Mouse (Mus musculus) kidney, adult 2 months (tissue): Measurements from ENCODE around the gene Slc4a1ap.

ENCODE experiments used
- CTCF ChIP-seq: fragments of 200-500 bp; conservative IDR thresholded peaks from 2 replicates; pipeline ENCODE4 v1.5.1; 2011; ENCODE audit warnings: low read depth, mild to moderate bottlenecking, control low read depth, low read length, moderate library complexity, mixed read lengths; ENCODE audit not compliant: insufficient read depth, insufficient read length
- POLR2A ChIP-seq: fragments of 200-500 bp; IDR thresholded peaks from one replicate; pipeline ENCODE4 v1.6.1; 2011; ENCODE audit warnings: low read depth, low read length, control low read depth

DNA sequence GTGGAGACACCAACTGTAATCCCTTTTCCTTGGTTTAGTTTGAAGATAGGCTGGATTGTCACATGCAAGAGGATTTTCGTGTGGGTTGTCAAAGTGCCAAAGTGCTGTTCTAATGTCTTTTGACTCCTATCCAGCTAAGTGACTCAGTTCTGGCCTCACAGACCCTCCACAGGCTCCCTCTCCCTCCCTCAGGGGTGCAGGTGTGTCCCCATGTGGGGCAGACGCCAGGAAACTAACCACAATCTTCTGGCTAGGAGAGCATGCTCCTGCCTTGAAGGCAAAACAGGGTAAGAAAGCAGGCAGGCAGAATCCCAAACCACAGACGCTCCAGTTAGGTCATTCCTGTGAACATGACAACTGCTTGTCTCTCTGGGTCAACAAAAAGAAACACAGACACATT, 79.4 kb downstream of the Slc4a1ap start:
- TF ChIP-seq CTCF = no peak
- no peak for TF ChIP-seq POLR2A
